Mouse (Mus musculus) small intestine, adult 2 months (tissue): ENCODE data around the gene Hoxd9. TPM values are rescaled to one million over a fixed set of nuclear protein-coding genes. Genes with fewer than 3 reads are reported as not detected.

ENCODE experiments used
- H3K27ac ChIP-seq: fragments of 200-500 bp; 2 replicates; pipeline ENCODE4 v1.5.1; 2012; ENCODE audit warnings: low read depth, low read length, control low read depth, inconsistent platforms; ENCODE audit not compliant: insufficient read depth
- H3K27me3 ChIP-seq: fragments of 200-500 bp; 2 replicates; pipeline ENCODE4 v1.6.1; 2012; ENCODE audit warnings: mild to moderate bottlenecking, moderate library complexity, low read length, inconsistent platforms; ENCODE audit not compliant: control insufficient read depth, insufficient read depth
- H3K36me3 ChIP-seq: fragments of 200-500 bp; 2 replicates; pipeline ENCODE4 v1.6.1; 2012; ENCODE audit warnings: mild to moderate bottlenecking, low read length, control low read depth, inconsistent platforms; ENCODE audit not compliant: control insufficient read depth, insufficient read depth
- H3K4me1 ChIP-seq: fragments of 200-500 bp; 2 replicates; pipeline ENCODE4 v1.6.1; 2012; ENCODE audit warnings: low read length, inconsistent platforms, mixed read lengths; ENCODE audit not compliant: control insufficient read depth, insufficient read depth, insufficient read length
- H3K4me3 ChIP-seq: fragments of 200-500 bp; 2 replicates; pipeline ENCODE4 v1.5.1; 2012; ENCODE audit warnings: low read depth, mild to moderate bottlenecking, control low read depth, inconsistent platforms, low read length, moderate library complexity
- CTCF ChIP-seq: fragments of 200-500 bp; IDR thresholded peaks from 2 replicates; pipeline ENCODE4 v1.5.1; 2012; ENCODE audit warnings: low read depth, mild to moderate bottlenecking, control low read depth, inconsistent platforms, low read length, moderate library complexity, mixed read lengths; ENCODE audit not compliant: insufficient replicate concordance, insufficient read length; ENCODE audit errors: extremely low read depth
- POLR2A ChIP-seq: fragments of 200-500 bp; IDR thresholded peaks from 2 replicates; pipeline ENCODE4 v1.6.1; 2012; ENCODE audit warnings: low read depth, mild to moderate bottlenecking, control low read depth, inconsistent platforms, low read length, moderate library complexity
- WGBS: fragments of 180-500 bp; shearing (Covaris S2); methylation state at CpG from one replicate; pipeline ENCODE4 v1.1.7; 2018; 5-methylcytosine and 5-hydroxymethylcytosine counted together
- polyA plus RNA-seq: library from polyadenylated mRNA; depleted of rRNA; stranded (reverse); fragments of >200 nt; gene quantifications from 2 replicates; pipeline ENCODE4 v1.2.3, GENCODE M21; 2012

Gene Hoxd9
- polyA plus RNA-seq, 1 experiment = 0.34 TPM

DNA sequence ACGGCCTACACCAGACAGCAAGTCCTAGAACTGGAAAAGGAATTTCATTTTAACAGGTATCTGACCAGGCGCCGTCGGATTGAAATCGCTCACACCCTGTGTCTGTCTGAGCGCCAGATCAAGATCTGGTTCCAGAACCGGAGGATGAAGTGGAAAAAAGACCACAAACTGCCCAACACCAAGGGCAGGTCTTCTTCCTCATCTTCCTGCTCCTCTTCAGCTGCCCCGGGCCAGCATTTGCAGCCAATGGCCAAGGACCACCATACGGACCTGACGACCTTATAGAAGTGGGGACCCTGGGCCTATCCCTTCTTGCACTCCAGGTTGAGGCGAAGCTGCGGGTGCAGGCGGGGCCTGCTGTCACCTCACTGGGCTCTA, 30.8 kb downstream of the Hoxd9 start:
- no peak overlapping the region for H3K4me3 ChIP-seq
- no peaks in the 10 kb centered on the region for H3K36me3 ChIP-seq
- H3K27me3 ChIP-seq = peaks cover 51% of the 10 kb centered on the region
- peaks cover 7% of the 10 kb centered on the region for H3K4me1 ChIP-seq
- 39% methylated on average over 13 of the region's 13 CpGs for WGBS
- H3K27ac ChIP-seq = no peak overlapping the region
- TF ChIP-seq POLR2A = no peak
- no peak for TF ChIP-seq CTCF

DNA sequence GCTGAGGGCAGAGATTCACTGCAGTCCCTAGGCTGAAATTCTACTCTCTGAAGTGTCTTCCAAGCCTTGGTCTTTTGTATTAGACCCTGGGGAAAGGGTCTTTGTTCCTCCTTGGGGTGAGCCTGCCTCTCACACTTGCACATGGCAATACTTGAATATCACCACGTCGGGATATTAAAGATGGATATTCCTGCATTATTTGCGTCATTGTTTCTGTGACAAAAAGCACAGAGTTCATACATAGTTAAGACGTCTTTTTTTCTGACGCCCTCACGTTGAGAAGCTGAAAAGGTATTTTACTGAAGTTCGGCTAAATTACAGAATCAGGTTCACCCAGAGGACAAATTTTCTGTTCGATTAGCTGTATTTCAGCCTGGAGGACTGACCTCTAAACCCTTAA, 32.8 kb downstream of the Hoxd9 start:
- 41% methylated on average over 8 of the region's 8 CpGs for WGBS
- TF ChIP-seq POLR2A (no peak), CTCF (no peak)
- Histone ChIP-seq H3K4me3 (no peak overlapping the region), H3K27me3 (peaks cover 66% of the 10 kb centered on the region), H3K27ac (no peak overlapping the region), H3K36me3 (no peaks in the 10 kb centered on the region), H3K4me1 (peaks cover 3% of the 10 kb centered on the region; the same call in 1 of the 2 replicates)

DNA sequence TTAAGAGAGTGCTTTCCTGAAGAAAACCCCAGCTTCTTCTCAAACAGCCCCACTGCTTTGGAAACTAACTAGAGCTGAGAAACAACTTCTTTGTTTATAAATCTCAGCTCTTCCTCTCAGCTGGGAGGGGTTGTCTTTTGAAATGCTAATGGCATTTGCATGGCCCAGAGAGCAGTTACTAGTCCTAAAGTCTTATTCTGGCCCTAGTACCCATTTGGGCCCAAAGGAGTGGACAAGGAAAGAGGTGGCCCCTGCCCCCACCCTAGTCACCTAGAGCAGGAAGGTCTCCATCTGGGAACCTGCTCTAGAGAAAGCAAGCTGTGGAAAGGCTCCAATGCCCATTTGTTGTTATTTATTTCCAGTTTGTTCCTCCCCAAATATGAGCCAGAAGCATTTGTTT, 33.5 kb downstream of the Hoxd9 start:
- Histone ChIP-seq H3K4me1 (peaks cover 3% of the 10 kb centered on the region; the same call in 1 of the 2 replicates), H3K27me3 (peaks cover 70% of the 10 kb centered on the region), H3K4me3 (no peak overlapping the region), H3K27ac (no peak overlapping the region), H3K36me3 (no peaks in the 10 kb centered on the region)
- no peak for TF ChIP-seq POLR2A
- TF ChIP-seq CTCF = no peak

DNA sequence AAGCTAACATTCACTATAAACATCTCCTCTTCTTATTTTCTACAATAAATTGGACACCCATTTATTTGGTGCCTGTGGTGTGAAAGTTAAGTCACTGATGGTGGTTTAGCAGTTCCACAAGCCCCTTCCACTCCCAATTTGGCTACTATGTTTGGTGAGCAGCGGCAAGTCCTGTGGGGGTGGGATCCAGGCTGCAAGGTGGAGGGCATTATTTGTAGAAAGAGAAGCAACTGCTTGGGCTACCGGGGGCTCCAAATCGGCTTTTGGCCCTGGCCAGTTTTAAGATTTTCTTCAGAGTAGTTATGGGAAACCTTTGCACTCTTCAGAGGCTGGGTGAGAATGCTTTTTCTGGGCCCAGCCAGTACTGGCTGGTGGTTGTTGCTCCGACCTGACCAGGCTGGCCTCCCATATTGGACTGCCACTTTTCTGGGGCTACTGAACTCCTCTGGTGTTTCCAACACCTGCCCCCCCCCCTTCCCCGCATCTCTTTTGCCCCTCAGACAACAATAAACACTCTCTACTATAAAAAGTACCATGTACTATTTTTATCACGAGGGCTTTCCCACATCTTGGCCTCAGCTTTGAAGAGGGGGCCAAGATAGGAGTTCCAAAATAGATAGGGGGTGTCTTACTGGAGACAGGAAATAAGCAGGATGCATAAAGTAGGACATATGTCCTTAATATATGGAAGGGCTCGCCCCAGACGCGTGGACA, 34.4 kb downstream of the Hoxd9 start:
- Histone ChIP-seq H3K4me3 (no peak overlapping the region), H3K27me3 (peaks cover 69% of the 10 kb centered on the region), H3K4me1 (peaks cover 3% of the 10 kb centered on the region; the same call in 1 of the 2 replicates), H3K36me3 (no peaks in the 10 kb centered on the region), H3K27ac (no peak overlapping the region)
- 31% methylated on average over 9 of the region's 9 CpGs for WGBS
- TF ChIP-seq POLR2A = no peak
- TF ChIP-seq CTCF = no peak

DNA sequence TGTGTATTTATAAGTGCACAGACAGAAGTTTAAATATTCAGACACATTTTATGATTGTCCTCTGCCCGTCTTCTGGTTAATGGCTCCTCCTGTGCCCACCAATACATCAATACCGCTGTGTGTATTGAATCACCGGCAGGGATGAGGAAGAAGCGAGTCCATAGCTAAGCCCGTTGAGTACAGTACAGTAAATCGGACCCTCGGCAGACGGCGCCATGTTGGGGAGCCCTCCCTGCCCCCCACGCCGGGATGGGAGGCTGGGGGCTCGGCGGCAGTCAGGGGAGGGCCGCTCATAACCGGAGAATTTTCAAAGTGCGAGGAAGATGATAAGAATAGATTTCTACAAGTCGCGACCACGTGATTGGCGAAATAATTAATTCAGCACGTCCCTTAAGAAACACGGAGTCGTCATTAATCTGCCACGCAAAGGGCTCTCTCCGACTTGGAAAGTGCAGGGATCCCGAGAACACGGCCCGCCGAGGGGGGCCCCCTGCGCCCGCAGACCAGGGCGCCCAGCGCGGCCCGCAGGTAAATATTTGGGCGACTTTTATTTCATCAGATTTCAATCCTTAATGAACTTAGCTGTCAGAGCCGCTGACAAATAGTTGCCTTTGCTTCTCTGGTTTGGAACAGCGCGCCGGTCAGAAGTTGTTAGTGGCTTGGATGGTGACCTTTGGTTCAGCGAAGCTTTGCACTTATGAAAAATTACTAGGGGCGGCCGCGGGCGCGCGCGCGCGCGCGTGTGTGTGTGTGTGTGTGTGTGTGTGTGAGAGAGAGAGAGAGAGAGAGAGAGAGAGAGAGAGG, 35.2 kb downstream of the Hoxd9 start:
- Histone ChIP-seq H3K27me3 (peaks cover 68% of the 10 kb centered on the region), H3K27ac (no peak overlapping the region), H3K4me3 (peak overlapping the region; percentile 40), H3K36me3 (no peaks in the 10 kb centered on the region), H3K4me1 (peaks cover 2% of the 10 kb centered on the region; the same call in 1 of the 2 replicates)
- WGBS = 7% methylated on average over 52 of the region's 52 CpGs
- TF ChIP-seq POLR2A (no peak), CTCF (no peak)

DNA sequence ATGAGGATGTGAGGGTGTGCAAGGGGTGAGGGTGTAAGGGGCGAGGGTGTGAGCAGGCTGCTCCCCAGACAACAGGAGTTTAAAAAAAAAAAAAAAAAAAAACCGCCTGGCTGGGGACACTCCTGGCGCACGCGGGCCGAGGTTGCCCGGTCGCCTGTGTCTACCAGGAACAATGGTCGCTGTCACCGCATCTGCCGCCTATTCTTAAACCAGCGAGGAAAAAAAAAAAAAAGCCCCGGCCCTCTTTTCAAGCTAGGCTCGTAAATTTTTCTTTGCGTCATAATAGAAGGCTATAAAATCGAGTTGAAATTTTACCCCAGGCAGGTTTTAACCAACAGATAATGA, 35.8 kb downstream of the Hoxd9 start:
- Histone ChIP-seq H3K36me3 (no peaks in the 10 kb centered on the region), H3K27me3 (peaks cover 68% of the 10 kb centered on the region), H3K4me1 (peaks cover 2% of the 10 kb centered on the region; the same call in 1 of the 2 replicates), H3K4me3 (peak overlapping the region; percentile 40), H3K27ac (no peak overlapping the region)
- WGBS = 2% methylated on average over 16 of the region's 16 CpGs
- TF ChIP-seq POLR2A (no peak), CTCF (no peak)

DNA sequence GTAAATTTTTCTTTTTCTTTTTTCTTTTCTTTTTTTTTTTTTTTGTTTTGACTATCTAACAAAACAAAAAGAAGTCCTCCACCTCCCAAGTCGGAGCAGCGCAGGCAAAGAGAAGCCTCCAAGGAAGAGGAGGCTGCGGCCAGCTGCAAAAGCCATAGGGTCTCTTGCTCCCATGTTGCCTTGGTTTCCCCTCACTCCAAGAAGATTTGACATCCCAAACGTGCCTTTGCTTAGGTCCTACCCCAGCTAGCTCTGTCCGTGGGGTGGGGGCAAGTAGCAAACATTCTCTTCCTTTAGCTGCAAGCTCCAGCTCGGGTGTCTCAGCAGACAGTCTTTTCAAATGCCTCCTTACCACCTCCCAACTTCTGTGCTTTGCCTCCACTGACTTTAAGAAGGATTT, 36.2 kb downstream of the Hoxd9 start:
- Histone ChIP-seq H3K27ac (no peak overlapping the region), H3K36me3 (no peaks in the 10 kb centered on the region), H3K4me1 (peaks cover 2% of the 10 kb centered on the region; the same call in 1 of the 2 replicates), H3K27me3 (peaks cover 68% of the 10 kb centered on the region), H3K4me3 (no peak overlapping the region)
- 15% methylated on average over 6 of the region's 6 CpGs for WGBS
- TF ChIP-seq CTCF (no peak), POLR2A (no peak)
